Mouse (Mus musculus): ENCODE data around the gene Tfap2b.

Gene Tfap2b

GRCm38 (mm10) chr1:19232743-19233142 lies 24.0 kb downstream of the Tfap2b start:
- DNase-seq (ENCODE audit: low spot score in 2 of 2), result no peak

DNA sequence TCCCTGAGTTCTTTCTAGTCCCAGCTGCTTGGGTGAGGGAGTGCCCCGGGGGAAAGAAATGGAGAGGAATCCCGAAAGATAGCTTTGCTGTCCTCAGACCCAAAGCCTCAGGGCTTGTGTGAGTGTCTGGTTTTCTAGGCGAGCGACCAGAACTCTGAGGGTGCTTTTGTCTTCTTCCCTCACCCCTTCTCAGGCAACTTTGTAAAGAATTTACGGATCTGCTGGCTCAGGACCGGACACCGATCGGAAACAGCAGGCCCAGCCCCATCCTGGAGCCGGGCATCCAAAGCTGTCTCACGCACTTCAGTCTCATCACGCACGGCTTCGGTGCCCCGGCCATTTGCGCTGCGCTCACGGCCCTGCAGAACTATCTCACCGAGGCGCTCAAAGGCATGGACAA lies 25.1 kb downstream of the Tfap2b start:
- DNase-seq (ENCODE audit: low spot score in 2 of 2), result no peak

DNA sequence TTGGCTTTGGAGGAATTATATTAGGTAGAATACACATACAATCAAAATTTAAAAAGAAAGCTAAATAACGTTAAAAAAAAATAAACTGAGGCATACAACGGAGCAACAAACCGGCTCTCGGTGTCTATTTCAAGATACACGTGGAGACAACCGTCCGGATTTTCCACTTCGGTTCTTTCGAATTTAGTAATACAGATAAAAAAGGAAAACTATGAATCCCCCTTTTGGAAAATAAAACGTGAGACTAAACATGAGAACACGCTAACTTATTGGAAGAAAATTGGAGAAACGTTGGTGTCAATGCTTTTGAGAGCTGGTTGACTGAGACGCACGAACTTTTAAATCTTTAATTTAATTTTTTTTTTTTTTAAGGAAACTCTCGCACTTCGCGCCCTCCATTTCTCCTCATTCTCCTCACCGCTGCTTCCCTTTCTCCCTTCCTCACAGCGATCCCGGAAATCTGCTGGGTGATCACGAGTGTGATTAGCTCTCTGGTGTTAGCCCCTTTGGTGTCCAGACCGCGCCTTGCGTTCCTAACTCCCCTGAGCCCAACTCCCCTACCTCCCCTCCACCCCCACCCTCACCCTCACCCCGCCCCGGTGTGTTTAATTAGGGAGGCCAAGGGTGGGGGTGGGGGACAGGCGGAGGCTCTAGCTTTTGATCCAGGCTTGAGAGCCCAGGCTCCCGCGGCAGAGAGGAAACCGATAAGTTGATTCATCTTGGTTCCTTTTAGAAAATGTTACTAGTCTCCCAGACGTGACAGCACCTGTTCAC lies 25.9 kb downstream of the Tfap2b start:
- no peak for DNase-seq (ENCODE audit: low spot score in 2 of 2)

DNA sequence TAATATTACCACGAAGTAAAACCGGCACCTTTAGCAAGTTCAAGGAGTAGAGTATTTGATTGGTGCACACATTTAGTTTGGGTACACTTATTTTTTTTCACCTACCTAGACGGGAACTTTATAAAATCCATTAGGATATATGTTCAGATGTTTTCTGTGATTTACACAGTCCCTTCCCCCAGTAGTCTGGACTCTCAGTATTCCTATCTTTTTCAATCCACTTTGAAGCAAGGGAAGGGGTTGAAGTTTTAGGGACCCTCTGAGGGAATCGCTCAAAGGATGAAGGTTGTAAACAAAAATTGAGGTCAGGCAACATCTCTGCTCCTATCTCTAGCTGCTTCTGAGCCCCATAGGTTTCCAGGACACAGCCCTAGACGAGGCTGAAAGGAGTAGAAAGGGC lies 27.3 kb downstream of the Tfap2b start:
- no peak for DNase-seq (ENCODE audit: low spot score in 2 of 2)

GRCm38 (mm10) chr1:19236591-19236990 lies 27.9 kb downstream of the Tfap2b start:
- no peak for DNase-seq (ENCODE audit: low spot score in 2 of 2)

- no peak for DNase-seq (ENCODE audit: low spot score in 2 of 2)
Measured at GRCm38 (mm10) chr1:19237061-19237460, 28.3 kb downstream of the Tfap2b start.

DNA sequence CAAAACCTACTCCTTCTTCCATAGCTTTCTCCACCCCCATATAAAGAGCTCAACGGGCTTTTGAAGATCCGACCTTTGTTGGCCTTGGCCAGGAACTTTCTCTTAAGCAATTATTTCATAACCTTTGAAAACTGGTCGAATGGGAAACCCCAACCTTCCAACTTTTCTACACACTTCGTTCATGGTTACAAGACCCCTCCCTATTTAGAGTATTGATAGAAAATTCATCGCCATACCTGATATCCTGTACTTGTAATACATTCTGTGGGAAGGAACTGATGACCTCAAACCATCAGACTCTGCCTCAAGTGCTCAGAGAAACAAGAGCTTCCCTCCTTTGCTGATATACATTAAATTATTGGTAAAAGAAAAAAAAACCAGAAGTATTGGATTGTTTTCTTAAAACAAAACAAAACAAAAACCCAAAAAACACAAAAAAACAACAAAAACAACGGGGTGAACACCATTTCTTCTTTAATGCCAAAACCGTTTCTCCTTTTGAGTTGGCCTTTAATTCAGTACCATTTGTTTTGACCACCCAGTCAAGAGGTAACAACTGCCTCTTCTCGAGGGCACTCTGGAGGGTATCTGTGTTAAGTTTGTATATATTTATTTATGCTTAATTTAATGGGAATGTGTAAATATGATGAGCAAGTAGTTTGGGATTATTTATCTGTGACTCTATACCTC lies 29.2 kb downstream of the Tfap2b start:
- no peak for DNase-seq (ENCODE audit: low spot score in 2 of 2)

GRCm38 (mm10) chr1:19240054-19240453 lies 31.3 kb downstream of the Tfap2b start:
- no peak for DNase-seq (ENCODE audit: low spot score in 2 of 2)

- DNase-seq (ENCODE audit: low spot score in 2 of 2), result no peak
Measured at GRCm38 (mm10) chr1:19241316-19241715, 32.6 kb downstream of the Tfap2b start.

DNA sequence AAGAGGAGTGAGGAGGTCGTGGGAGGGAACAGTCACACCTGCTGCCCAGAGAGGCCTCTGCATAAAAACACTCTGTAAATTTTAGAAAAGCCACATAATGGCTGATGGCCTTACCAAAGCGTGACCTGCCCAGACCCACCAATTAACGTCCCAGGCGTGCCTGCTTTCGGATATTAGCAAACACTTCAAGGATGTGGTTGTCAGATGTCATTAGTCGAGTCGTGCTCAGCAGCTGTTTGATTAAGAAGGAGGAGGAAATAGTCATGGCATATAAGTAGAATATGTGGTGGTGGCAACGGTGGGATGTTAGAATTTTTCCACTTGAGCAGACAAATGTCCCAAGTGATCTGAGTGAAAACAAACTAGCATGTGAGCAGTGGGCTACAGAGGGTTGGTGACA lies 33.3 kb downstream of the Tfap2b start:
- no peak for DNase-seq (ENCODE audit: low spot score in 2 of 2)

DNA sequence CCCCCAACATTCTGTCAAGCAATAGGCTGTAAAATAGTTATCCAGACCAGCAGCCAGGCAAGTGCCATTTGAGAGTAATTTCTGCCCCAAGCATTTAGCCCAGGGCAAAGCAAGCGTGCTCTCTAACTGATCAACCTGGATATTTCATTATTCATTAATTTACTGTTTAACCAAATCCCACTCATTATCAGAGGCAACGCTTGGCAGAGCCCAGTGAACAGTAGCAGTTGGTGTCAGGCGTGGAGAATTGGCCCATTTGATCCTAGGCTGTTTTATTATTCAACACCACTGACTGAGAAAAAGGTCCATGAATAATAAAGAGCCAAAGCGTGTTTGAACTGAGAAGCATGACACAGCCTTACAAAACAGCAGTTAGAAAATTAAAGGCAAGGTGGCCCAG lies 36.3 kb downstream of the Tfap2b start:
- no peak for DNase-seq (ENCODE audit: low spot score in 2 of 2)

DNA sequence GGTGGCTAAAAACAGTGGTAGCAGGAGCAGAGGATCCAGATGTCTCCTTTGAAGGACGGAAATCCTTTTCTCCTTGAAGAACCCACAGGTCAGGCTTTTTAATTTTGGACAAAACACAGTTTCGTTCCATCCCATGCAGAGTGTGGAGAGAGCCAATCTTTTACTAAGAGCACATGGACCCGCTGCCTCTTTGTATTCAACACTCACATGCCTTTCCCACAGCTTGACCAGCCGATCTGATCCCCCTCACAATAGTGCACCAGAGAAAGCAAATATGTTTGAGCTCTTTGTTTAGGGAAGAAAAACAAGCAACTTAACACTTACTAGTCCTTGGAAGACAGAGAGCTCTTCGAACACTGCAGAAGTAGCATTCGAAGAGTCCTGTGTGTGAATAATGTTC lies 42.6 kb downstream of the Tfap2b start:
- DNase-seq (ENCODE audit: low spot score in 2 of 2), result no peak

GRCm38 (mm10) chr1:19269596-19269995 lies 60.9 kb downstream of the Tfap2b start:
- no peak for DNase-seq (ENCODE audit: low spot score in 2 of 2)
